ENCODE assay signal across 8 mouse cellular contexts in the genomic region with DNA sequence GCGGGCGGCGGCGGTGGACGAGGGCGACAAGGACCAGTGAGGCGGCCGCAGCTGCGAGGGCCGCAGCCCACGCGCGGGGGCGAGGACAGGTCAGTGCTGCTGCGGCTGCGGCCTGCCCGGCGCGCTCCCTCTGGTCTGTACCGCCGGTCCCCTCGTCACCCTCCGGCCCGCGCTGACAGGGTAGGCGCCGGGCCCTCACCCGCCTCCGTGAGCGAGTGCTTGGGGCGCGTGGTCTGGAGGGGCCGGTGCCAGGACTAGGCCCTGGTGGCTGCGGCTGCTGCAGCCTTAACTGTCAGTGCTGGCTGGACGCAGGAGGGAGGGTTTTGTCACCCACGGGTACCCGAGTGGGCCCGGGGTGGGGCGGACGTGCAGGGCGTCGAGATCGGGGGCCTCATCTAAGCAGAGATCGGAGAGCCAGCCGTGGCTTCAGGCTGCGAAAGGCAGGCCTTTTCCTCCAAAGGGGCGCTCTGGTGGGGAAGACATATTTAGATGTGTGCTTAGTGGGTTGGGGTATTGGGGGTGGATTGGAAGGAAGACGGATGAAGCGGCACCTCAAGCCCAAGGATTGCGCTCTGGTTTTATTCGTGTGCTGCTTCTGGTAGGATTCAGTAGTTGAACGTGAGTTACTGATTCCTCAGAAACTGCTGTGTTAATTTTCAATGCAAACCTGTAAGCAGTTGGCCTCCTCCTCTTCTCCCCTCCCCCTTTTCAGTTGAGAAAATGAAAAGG. TPM values are rescaled to one million over a fixed set of nuclear protein-coding genes. Genes with fewer than 3 reads are reported as not detected.
A peak's percentile ranks its signal among the peaks of the same experiment; 100 is the strongest.
DNase-seq lines count a peak whose midpoint lies in the region; ATAC-seq and TF ChIP-seq lines count a peak whose summit lies in the region.

No protein-coding gene starts in this region.

- TF ChIP-seq CTCF in layer of hippocampus, adult 2 months (conservative IDR thresholded peaks at IDR 0.05): no peak
- TF ChIP-seq CTCF in lung, adult 2 months (IDR thresholded peaks at IDR 0.05; ENCODE audit: insufficient read depth, low read length): no peak

- peak overlapping the region; percentile 98 for H3K27ac ChIP-seq in heart, embryonic 13.5 days (replicated peaks)
- H3K27ac ChIP-seq in layer of hippocampus, adult 2 months: peak overlapping the region; percentile 99
- peak overlapping the region; percentile 100 for H3K27ac ChIP-seq in neural tube, embryonic 15.5 days (replicated peaks)

- H3K36me3 ChIP-seq in erythroblast, embryonic 14.5 days (ENCODE audit: control insufficient read depth): no peaks in the 10 kb centered on the region
- no peaks in the 10 kb centered on the region for H3K36me3 ChIP-seq in heart, embryonic 13.5 days
- H3K36me3 ChIP-seq in neural tube, embryonic 15.5 days: no peaks in the 10 kb centered on the region

- peak; percentile 43 to 56 for DNase-seq in CD8-positive naive resting alpha-beta T cell, adult 2 months (ENCODE audit: low read depth in 2 of 2, low spot score in 2 of 2)
- peak; percentile 55 to 68 for DNase-seq in adrenal gland, postnatal 36 days
- peak; percentile 45 to 62 for DNase-seq in layer of hippocampus, adult 2 months (ENCODE audit: low spot score in 2 of 2)
- peak; percentile 70 for DNase-seq in lung, adult 2 months
- DNase-seq in thymus, postnatal 4 days: peak; percentile 74

- no peaks in the 10 kb centered on the region for H3K27me3 ChIP-seq in erythroblast, embryonic 14.5 days (ENCODE audit: control insufficient read depth)
- no peaks in the 10 kb centered on the region for H3K27me3 ChIP-seq in heart, embryonic 13.5 days (replicated peaks)
- H3K27me3 ChIP-seq in neural tube, embryonic 15.5 days (replicated peaks): no peaks in the 10 kb centered on the region

- peak; percentile 52 for ATAC-seq in heart, embryonic 13.5 days (ENCODE audit: extremely low read depth, insufficient number of reproducible peaks, low FRiP score, low TSS enrichment)
- peak; percentile 62 for ATAC-seq in neural tube, embryonic 15.5 days (ENCODE audit: low FRiP score)

- H3K9me3 ChIP-seq in erythroblast, embryonic 14.5 days (ENCODE audit: control insufficient read depth, low read length): no peaks in the 10 kb centered on the region
- no peaks in the 10 kb centered on the region for H3K9me3 ChIP-seq in heart, embryonic 13.5 days
- no peaks in the 10 kb centered on the region for H3K9me3 ChIP-seq in neural tube, embryonic 15.5 days (replicated peaks)

- no peak for TF ChIP-seq POLR2A in lung, adult 2 months (IDR thresholded peaks at IDR 0.05; ENCODE audit: borderline replicate concordance, extremely low read depth, low read depth, low read length)

- H3K4me3 ChIP-seq in erythroblast, embryonic 14.5 days (replicated peaks): peak overlapping the region; percentile 100
- H3K4me3 ChIP-seq in heart, embryonic 13.5 days: peak overlapping the region; percentile 99
- peak overlapping the region; percentile 89 for H3K4me3 ChIP-seq in layer of hippocampus, adult 2 months
- H3K4me3 ChIP-seq in lung, adult 2 months (replicated peaks; ENCODE audit: extremely low read depth, low read depth, low read length): peak overlapping the region; percentile 78
- peak overlapping the region; percentile 70 for H3K4me3 ChIP-seq in neural tube, embryonic 15.5 days (replicated peaks)

- peaks cover 26% of the 10 kb centered on the region for H3K4me1 ChIP-seq in erythroblast, embryonic 14.5 days (ENCODE audit: control insufficient read depth)
- H3K4me1 ChIP-seq in heart, embryonic 13.5 days: peaks cover 20% of the 10 kb centered on the region
- H3K4me1 ChIP-seq in lung, adult 2 months (ENCODE audit: control insufficient read depth, insufficient read depth, low read length): peaks cover 5% of the 10 kb centered on the region
- peaks cover 13% of the 10 kb centered on the region for H3K4me1 ChIP-seq in neural tube, embryonic 15.5 days

- H3K9ac ChIP-seq in heart, embryonic 13.5 days: peak overlapping the region; percentile 99
- H3K9ac ChIP-seq in neural tube, embryonic 15.5 days (replicated peaks): peak overlapping the region; percentile 86

- under 1% methylated on average over 52 of the region's 52 CpGs for WGBS in heart, embryonic 13.5 days
- WGBS in lung, adult 2 months: 1% methylated on average over 52 of the region's 52 CpGs
- under 1% methylated on average over 52 of the region's 52 CpGs for WGBS in neural tube, embryonic 15.5 days

- peak overlapping the region; percentile 83 for H3K4me2 ChIP-seq in heart, embryonic 13.5 days
- H3K4me2 ChIP-seq in neural tube, embryonic 15.5 days: peak overlapping the region; percentile 69

RNA-seq across cellular contexts. Expression of a gene that starts 0.8 kb away (rescaled TPM):
- 100 to 1,000 TPM; 175 to 180 TPM for total RNA-seq in adrenal gland, postnatal 36 days (2021)
- polyA plus RNA-seq in erythroblast, embryonic 14.5 days (2012): 0.73 and 1.2 TPM in 2 replicates
- polyA plus RNA-seq in heart, embryonic 13.5 days (2015; fragmentation: Nextera tagmentation; extraction: Ambion mirVana): 96.1 and 109 TPM in 2 replicates
- total RNA-seq in layer of hippocampus, adult 2 months (2021): 100 to 1,000 TPM; 143 to 145 TPM
- polyA plus RNA-seq in lung, adult 2 months (2012; rRNA removed): 87.0 and 121 TPM in 2 replicates
- polyA plus RNA-seq in neural tube, embryonic 15.5 days (2015; fragmentation: Nextera tagmentation; extraction: Ambion mirVana): 163 and 178 TPM in 2 replicates

Comparison
In these comparisons a context has a peak if more than half of its experiments do, and no peak if none do; other contexts are left out.
1. Peak in every context shown above with its lines: DNase-seq, ATAC-seq, H3K4me3 ChIP-seq and H3K27ac ChIP-seq.
2. RNA of a gene that starts 0.8 kb away (polyA plus RNA-seq): 163 to 178 TPM in neural tube, embryonic 15.5 days, 96.1 to 109 TPM in heart, embryonic 13.5 days and 87.0 to 121 TPM in lung, adult 2 months; 0.73 to 1.2 TPM in erythroblast, embryonic 14.5 days; every median in the first group is over 10 times any median in the second.